Mouse (Mus musculus): ENCODE data around the gene Zfp946. TPM values are rescaled to one million over a fixed set of nuclear protein-coding genes. Genes with fewer than 3 reads are reported as not detected.

Zfp946 gene
- 0.92 and 1.7 TPM in 2 replicates for polyA plus RNA-seq (2012; rRNA removed)

DNA sequence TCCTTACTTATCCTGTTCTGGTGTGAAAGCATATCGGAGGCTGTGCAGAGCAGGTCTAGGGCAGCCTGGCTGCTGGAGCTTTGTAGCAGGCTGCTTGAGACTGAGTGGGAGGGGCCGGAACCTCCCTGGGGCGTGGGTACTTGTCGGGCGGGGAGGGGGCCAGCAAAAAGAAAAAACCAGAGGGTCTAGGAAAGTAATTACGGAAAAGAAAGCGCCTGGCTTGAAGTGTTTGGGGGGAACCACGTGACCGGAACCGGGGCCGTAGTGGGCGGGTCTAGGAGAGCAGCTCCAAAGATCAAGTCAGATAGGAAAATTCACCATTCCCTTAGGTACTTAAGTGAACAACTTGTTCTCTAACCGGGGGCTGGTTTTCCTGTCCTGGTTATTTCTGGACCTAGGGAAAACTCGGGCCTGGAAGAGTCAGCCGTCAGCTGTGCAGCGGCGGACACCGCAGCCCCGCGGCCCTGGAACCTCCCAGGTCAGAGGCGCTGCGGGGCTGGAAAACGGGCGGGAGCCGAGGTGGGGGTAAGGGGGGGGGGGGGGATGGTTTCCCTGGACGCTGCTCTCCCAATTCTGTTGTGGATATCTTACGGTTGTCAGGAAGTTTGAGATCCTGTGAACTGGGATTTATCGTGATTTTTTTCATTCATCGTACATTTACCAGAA lies at the start of gene Zfp946:
TSS of gene Zfp946 (plus strand) at position 271 of the 666 bp plus-strand sequence.
- 2% methylated on average over 29 of the region's 29 CpGs for WGBS

DNA sequence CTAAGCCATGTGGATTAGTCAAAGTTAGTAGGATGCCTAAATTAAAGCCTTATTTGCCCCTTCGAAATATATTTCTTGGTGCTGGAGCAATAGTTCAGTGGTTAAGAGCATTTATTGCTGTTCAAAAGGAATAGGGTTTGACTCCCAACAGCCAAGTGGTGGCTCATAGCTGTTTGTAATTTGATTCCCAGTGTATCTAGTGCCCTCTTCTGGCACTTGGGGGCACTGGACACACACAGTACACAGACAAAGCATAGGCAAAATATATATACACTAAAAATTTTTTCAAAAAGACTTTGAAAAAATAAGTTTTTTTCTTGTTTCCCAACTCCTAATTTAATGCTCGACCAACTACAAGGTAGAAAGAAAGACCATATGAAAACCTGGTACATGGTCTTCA lies 13.3 kb upstream of the Zfp946 start:
- DNase-seq: peak; percentile 40
- H3K27me3 ChIP-seq (ENCODE audit: control insufficient read depth, insufficient read depth, low read length): no peaks in the 10 kb centered on the region
- H3K4me1 ChIP-seq (replicated peaks; ENCODE audit: control insufficient read depth, insufficient read depth, low read length): no peaks in the 10 kb centered on the region
- no peak overlapping the region for H3K4me3 ChIP-seq (ENCODE audit: control insufficient read depth, insufficient read depth, low read length)
- TF ChIP-seq CTCF (IDR thresholded peaks at IDR 0.05; ENCODE audit: borderline replicate concordance, control insufficient read depth, extremely low read depth, insufficient read depth, low read length, poor library complexity): no peak
- no peak for TF ChIP-seq POLR2A (IDR thresholded peaks at IDR 0.05; ENCODE audit: control insufficient read depth, extremely low read depth, insufficient read depth, low read length, poor library complexity)
- no peak overlapping the region for H3K27ac ChIP-seq (ENCODE audit: control insufficient read depth, insufficient read depth, low read length)
- no peaks in the 10 kb centered on the region for H3K36me3 ChIP-seq (ENCODE audit: control insufficient read depth, insufficient read depth, low read length)
- WGBS: 68% methylated on average over 2 of the region's 2 CpGs

More for the DNA sequence above, at the start of gene Zfp946:
- H3K4me3 ChIP-seq (ENCODE audit: control insufficient read depth, insufficient read depth, low read length): peak within 1 kb of the TSS; percentile 58
- H3K36me3 ChIP-seq (ENCODE audit: control insufficient read depth, insufficient read depth, low read length): no peaks in the 10 kb centered on the region
- no peak within 1 kb of the TSS for H3K27ac ChIP-seq (ENCODE audit: control insufficient read depth, insufficient read depth, low read length)
- H3K27me3 ChIP-seq (ENCODE audit: control insufficient read depth, insufficient read depth, low read length): no peaks in the 10 kb centered on the region
- TF ChIP-seq POLR2A (IDR thresholded peaks at IDR 0.05; ENCODE audit: control insufficient read depth, extremely low read depth, insufficient read depth, low read length, poor library complexity) (no peak), CTCF (IDR thresholded peaks at IDR 0.05; ENCODE audit: borderline replicate concordance, control insufficient read depth, extremely low read depth, insufficient read depth, low read length, poor library complexity) (no peak)
- peak; percentile 78 for DNase-seq
- H3K4me1 ChIP-seq (replicated peaks; ENCODE audit: control insufficient read depth, insufficient read depth, low read length): no peaks in the 10 kb centered on the region

- no peaks in the 10 kb centered on the region for H3K27me3 ChIP-seq (ENCODE audit: control insufficient read depth, insufficient read depth, low read length)
- TF ChIP-seq CTCF (IDR thresholded peaks at IDR 0.05; ENCODE audit: borderline replicate concordance, control insufficient read depth, extremely low read depth, insufficient read depth, low read length, poor library complexity) (no peak), POLR2A (IDR thresholded peaks at IDR 0.05; ENCODE audit: control insufficient read depth, extremely low read depth, insufficient read depth, low read length, poor library complexity) (no peak)
- H3K36me3 ChIP-seq (ENCODE audit: control insufficient read depth, insufficient read depth, low read length): no peaks in the 10 kb centered on the region
- DNase-seq: peak; percentile 77
- under 1% methylated on average over 3 of the region's 3 CpGs for WGBS
- no peak overlapping the region for H3K4me3 ChIP-seq (ENCODE audit: control insufficient read depth, insufficient read depth, low read length)
- no peak overlapping the region for H3K27ac ChIP-seq (ENCODE audit: control insufficient read depth, insufficient read depth, low read length)
- H3K4me1 ChIP-seq (replicated peaks; ENCODE audit: control insufficient read depth, insufficient read depth, low read length): no peaks in the 10 kb centered on the region
Observed at GRCm38 (mm10) chr17:22417510-22417909, 6.5 kb upstream of the Zfp946 start.

GRCm38 (mm10) chr17:22424636-22425354 lies 773 bp downstream of the Zfp946 start:
- Histone ChIP-seq H3K4me1 (replicated peaks; ENCODE audit: control insufficient read depth, insufficient read depth, low read length) (no peaks in the 10 kb centered on the region), H3K4me3 (ENCODE audit: control insufficient read depth, insufficient read depth, low read length) (no peak overlapping the region), H3K27ac (ENCODE audit: control insufficient read depth, insufficient read depth, low read length) (no peak overlapping the region), H3K36me3 (ENCODE audit: control insufficient read depth, insufficient read depth, low read length) (no peaks in the 10 kb centered on the region), H3K27me3 (ENCODE audit: control insufficient read depth, insufficient read depth, low read length) (no peaks in the 10 kb centered on the region)
- TF ChIP-seq CTCF (IDR thresholded peaks at IDR 0.05; ENCODE audit: borderline replicate concordance, control insufficient read depth, extremely low read depth, insufficient read depth, low read length, poor library complexity): no peak
- peak; percentile 4 for DNase-seq
- 25% methylated on average over 12 of the region's 12 CpGs for WGBS

DNA sequence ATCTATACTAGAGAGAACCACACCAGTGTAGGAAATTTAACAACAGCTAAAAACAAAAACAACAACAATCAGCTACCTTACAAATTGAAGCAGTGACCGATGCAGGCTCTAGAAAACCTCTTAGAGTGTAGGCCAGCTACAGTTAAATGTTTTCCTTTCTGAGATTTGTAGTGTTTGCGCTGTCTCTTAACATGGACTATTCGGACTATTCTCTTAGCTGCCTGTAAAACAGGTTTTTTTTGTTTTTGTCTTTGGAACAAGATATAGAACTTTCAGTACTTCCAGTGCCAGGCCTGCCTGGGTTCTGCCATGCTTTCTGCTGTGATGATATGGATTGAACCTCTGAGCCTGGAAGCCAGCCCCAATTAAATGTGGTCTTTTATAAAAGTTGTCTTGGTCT lies 23.7 kb downstream of the Zfp946 start:
- no peak for DNase-seq
- H3K27ac ChIP-seq (ENCODE audit: control insufficient read depth, insufficient read depth, low read length): no peak overlapping the region
- H3K4me3 ChIP-seq (ENCODE audit: control insufficient read depth, insufficient read depth, low read length): no peak overlapping the region
- WGBS: 98% methylated on average over 3 of the region's 3 CpGs
- H3K27me3 ChIP-seq (ENCODE audit: control insufficient read depth, insufficient read depth, low read length): no peaks in the 10 kb centered on the region
- no peak for TF ChIP-seq POLR2A (IDR thresholded peaks at IDR 0.05; ENCODE audit: control insufficient read depth, extremely low read depth, insufficient read depth, low read length, poor library complexity)
- TF ChIP-seq CTCF (IDR thresholded peaks at IDR 0.05; ENCODE audit: borderline replicate concordance, control insufficient read depth, extremely low read depth, insufficient read depth, low read length, poor library complexity): no peak
- no peaks in the 10 kb centered on the region for H3K36me3 ChIP-seq (ENCODE audit: control insufficient read depth, insufficient read depth, low read length)
- no peaks in the 10 kb centered on the region for H3K4me1 ChIP-seq (replicated peaks; ENCODE audit: control insufficient read depth, insufficient read depth, low read length)

DNA sequence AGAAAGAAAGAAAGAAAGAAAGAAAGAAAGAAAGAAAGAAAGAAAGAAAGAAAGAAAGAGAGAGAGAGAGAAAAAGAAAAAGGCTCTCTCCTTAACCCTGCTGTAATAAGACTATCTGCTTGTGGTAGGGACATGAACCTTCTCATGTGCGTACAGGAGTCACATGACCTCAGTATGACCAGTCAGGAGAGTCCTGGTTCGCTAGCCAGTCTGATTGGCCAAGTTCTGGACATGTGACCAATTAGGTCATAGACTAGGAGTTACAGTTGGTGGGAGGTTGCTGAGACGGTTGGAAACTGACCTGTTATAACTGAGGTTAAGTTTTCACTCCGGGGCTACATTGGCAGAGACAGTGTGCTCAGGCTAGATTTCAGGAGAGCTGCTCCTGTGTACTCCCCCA lies 73.1 kb downstream of the Zfp946 start:
- Histone ChIP-seq H3K4me1 (replicated peaks; ENCODE audit: control insufficient read depth, insufficient read depth, low read length) (no peaks in the 10 kb centered on the region), H3K27ac (ENCODE audit: control insufficient read depth, insufficient read depth, low read length) (no peak overlapping the region), H3K27me3 (ENCODE audit: control insufficient read depth, insufficient read depth, low read length) (no peaks in the 10 kb centered on the region), H3K4me3 (ENCODE audit: control insufficient read depth, insufficient read depth, low read length) (no peak overlapping the region), H3K36me3 (ENCODE audit: control insufficient read depth, insufficient read depth, low read length) (no peaks in the 10 kb centered on the region)
- 79% methylated on average over 4 of the region's 4 CpGs for WGBS
- TF ChIP-seq CTCF (IDR thresholded peaks at IDR 0.05; ENCODE audit: borderline replicate concordance, control insufficient read depth, extremely low read depth, insufficient read depth, low read length, poor library complexity): no peak
- no peak for TF ChIP-seq POLR2A (IDR thresholded peaks at IDR 0.05; ENCODE audit: control insufficient read depth, extremely low read depth, insufficient read depth, low read length, poor library complexity)
- no peak for DNase-seq

Other genes with a start within 250 kb of the Zfp946 start
- gene Zfp994, start 198.6 kb upstream of the Zfp946 start, polyA plus RNA-seq (2012; rRNA removed): 0.36 and 0.45 TPM in 2 replicates
- gene CT030661.1, start 109.4 kb upstream of the Zfp946 start, polyA plus RNA-seq (2012; rRNA removed): 1.1 and 1.3 TPM in 2 replicates
- 6.3 and 6.6 TPM in 2 replicates for gene Zfp944, start 62.8 kb upstream of the Zfp946 start, polyA plus RNA-seq (2012; rRNA removed)
- gene Zfp758, start 62.8 kb upstream of the Zfp946 start, polyA plus RNA-seq (2012; rRNA removed): 1.8 TPM in 2 replicates
- not detected in 2 replicates for gene Vmn2r111, start 149.3 kb downstream of the Zfp946 start, polyA plus RNA-seq (2012; rRNA removed)
- gene Vmn2r112, start 176.7 kb downstream of the Zfp946 start, polyA plus RNA-seq (2012; rRNA removed): not detected in 2 replicates

Measured in thymus, adult 2 months (tissue).